Mouse (Mus musculus): Measurements from ENCODE around the gene Rdh16. TPM values are rescaled to one million over a fixed set of nuclear protein-coding genes. Genes with fewer than 3 reads are reported as not detected.

Rdh16 gene
- 0.12 and 0.18 TPM in 2 replicates for polyA plus RNA-seq (2012; rRNA removed)

GRCm38 (mm10) chr10:127800891-127801290 is at the start of gene Rdh16:
Gene Rdh16, plus strand, starts transcription at chr10:127801152.

GRCm38 (mm10) chr10:127751548-127751947 is 49.4 kb upstream of the Rdh16 start, which contains the start of gene Gpr182:
Gene Gpr182, minus strand, starts transcription at chr10:127751732.

GRCm38 (mm10) chr10:127759181-127760110 is 41.5 kb upstream of the Rdh16 start, which contains the start of the genes Rdh1 and Rdh16f1:
Gene Rdh1, plus strand, starts transcription at chr10:127759721.
Gene Rdh16f1, plus strand, starts transcription at chr10:127759787.

GRCm38 (mm10) chr10:127776011-127776410 is 24.9 kb upstream of the Rdh16 start, which contains the start of gene Rdh9:
Gene Rdh9, plus strand, starts transcription at chr10:127776386.

GRCm38 (mm10) chr10:127849628-127850027 is 48.7 kb downstream of the Rdh16 start, which contains the start of gene Rdh19:
Gene Rdh19, plus strand, starts transcription at chr10:127849928.

GRCm38 (mm10) chr10:127866232-127866631 is 65.3 kb downstream of the Rdh16 start, which contains the start of gene Rdh16f2:
Gene Rdh16f2, plus strand, starts transcription at chr10:127866474.

GRCm38 (mm10) chr10:127888605-127889004 is 87.7 kb downstream of the Rdh16 start, which contains the start of gene Rdh7:
Gene Rdh7, minus strand, starts transcription at chr10:127888817.

Other genes with a start within 250 kb of the Rdh16 start
- gene Lrp1, start 180.0 kb upstream of the Rdh16 start, polyA plus RNA-seq (2012; rRNA removed) = 289 and 317 TPM in 2 replicates
- 75.6 and 87.4 TPM in 2 replicates for gene Stat6, start 158.2 kb upstream of the Rdh16 start, polyA plus RNA-seq (2012; rRNA removed)
- 3.8 and 4.5 TPM in 2 replicates for gene Nemp1, start 134.3 kb upstream of the Rdh16 start, polyA plus RNA-seq (2012; rRNA removed)
- 70.9 and 87.8 TPM in 2 replicates for gene Nab2, start 132.6 kb upstream of the Rdh16 start, polyA plus RNA-seq (2012; rRNA removed)
- 1.5 and 1.8 TPM in 2 replicates for gene Myo1a, start 96.0 kb upstream of the Rdh16 start, polyA plus RNA-seq (2012; rRNA removed)
- gene Tac2, start 76.7 kb upstream of the Rdh16 start, polyA plus RNA-seq (2012; rRNA removed) = 1.1 TPM in 1 of 2 replicates, not detected in the other
- 10.2 and 12.5 TPM in 2 replicates for gene Zbtb39, start 61.6 kb upstream of the Rdh16 start, polyA plus RNA-seq (2012; rRNA removed)
- gene Gpr182, start 49.4 kb upstream of the Rdh16 start, polyA plus RNA-seq (2012; rRNA removed) = 6.9 and 7.2 TPM in 2 replicates
- 0.27 and 0.28 TPM in 2 replicates for gene Rdh1, start 41.4 kb upstream of the Rdh16 start, polyA plus RNA-seq (2012; rRNA removed)
- gene Rdh16f1, start 41.4 kb upstream of the Rdh16 start, polyA plus RNA-seq (2012; rRNA removed) = 0.84 and 1.1 TPM in 2 replicates
- gene Rdh9, start 24.8 kb upstream of the Rdh16 start, polyA plus RNA-seq (2012; rRNA removed) = 0.48 TPM in 1 of 2 replicates, not detected in the other
- not detected in 2 replicates for gene Rdh19, start 48.8 kb downstream of the Rdh16 start, polyA plus RNA-seq (2012; rRNA removed)
- gene Rdh16f2, start 65.3 kb downstream of the Rdh16 start, polyA plus RNA-seq (2012; rRNA removed) = 0.24 TPM in 1 of 2 replicates, not detected in the other
- 0.29 and 1.0 TPM in 2 replicates for gene Rdh7, start 87.7 kb downstream of the Rdh16 start, polyA plus RNA-seq (2012; rRNA removed)
- 0.19 and 0.69 TPM in 2 replicates for gene Sdr9c7, start 97.4 kb downstream of the Rdh16 start, polyA plus RNA-seq (2012; rRNA removed)
- 0.13 TPM in 1 of 2 replicates, not detected in the other for gene Hsd17b6, start 206.5 kb downstream of the Rdh16 start, polyA plus RNA-seq (2012; rRNA removed)
- 2.9 and 3.9 TPM in 2 replicates for gene Prim1, start 214.0 kb downstream of the Rdh16 start, polyA plus RNA-seq (2012; rRNA removed)
- 331 and 447 TPM in 2 replicates for gene Naca, start 234.4 kb downstream of the Rdh16 start, polyA plus RNA-seq (2012; rRNA removed)

Data from ovary, adult 2 months (tissue).